Mouse (Mus musculus): ENCODE results near the gene Tec. TPM values are rescaled to one million over a fixed set of nuclear protein-coding genes. Genes with fewer than 3 reads are reported as not detected.

The Tec gene
- 28.8 and 30.1 TPM in 2 replicates for total RNA-seq (2023)

DNA sequence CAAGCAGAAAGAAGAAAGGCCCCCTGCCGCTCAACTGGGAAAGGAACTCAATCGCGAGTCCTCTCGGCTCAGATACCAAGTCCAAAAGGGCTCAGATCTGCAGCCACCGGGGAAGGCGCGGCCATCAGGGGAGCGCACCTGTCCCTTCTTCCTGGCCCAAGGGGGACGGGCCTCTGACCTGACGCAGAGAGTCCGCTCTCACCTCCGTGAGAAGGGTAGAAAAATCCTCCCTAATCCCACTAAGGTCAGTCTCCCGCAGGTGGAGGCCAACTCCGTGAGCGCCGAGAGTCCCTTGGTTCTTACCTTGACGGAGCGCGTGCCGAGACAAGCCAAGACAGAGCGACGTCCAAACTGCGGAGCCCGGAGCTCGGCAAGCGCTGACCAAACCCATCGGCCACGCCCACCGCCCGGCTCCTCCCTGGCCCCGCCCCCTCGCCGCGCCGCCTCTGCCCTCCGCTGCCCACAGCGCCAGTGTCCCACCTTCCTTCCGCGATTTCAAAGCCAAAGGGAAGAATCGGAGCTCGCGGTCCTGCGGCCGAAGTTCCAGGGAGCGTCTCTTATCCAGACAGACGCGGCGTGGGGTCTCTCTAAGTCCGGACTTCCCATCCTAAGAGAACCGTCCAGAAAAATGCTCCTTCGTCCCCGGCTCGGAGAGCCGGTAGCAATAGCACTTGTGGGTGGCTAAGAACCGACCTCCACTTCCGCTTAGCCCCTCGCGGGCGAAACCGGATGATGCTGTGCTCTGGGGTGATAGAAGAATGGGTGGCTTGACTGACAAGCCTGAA, at the start of gene Tec:
Gene Tec (minus strand): TSS at position 393 of the 785 bp plus-strand sequence.

DNA sequence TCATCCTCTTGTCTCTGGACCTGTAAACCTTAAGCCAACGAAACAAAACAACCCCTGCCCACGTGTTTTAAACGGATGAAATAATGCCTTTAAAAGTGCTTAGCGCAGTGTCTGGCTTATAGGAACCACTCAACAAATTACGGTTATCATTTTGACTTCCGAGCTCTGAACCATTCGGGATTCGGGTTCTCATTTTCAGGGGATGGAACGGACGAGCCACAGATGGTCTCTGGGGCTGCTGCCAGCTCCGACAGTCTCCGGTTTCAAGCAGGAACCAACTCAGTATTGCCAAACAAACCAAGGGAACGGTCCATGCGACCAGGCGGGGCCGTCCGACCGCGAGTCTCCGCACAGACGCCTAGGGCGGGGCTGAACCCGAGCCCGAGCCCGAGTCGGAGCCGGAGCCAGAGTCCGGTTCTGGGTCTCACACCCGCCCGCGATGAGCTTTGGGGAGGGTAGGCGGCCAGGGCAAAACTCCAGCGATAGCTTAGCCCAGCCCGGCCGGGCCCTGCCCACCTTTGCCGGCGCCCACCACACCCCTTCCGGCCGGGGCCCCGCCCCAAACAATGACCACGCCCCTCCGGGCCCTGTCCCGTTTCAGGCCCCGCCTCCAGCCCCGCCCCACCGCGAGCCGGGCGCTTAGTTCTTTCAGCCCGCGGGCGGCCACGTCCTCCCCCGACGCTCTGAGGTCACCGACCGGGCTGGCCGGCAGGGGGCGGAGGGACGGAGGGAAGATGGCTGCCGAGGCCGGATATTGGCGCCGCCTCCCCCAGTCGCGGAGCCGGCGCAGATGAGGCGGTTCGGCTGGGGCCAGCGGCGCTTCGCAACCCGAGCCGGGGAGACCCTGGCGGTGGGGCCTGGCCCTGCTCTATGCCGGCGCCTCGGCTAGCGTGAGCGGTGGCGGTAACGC, 45.6 kb upstream of the Tec start, which contains the start of gene Slain2:
Gene Slain2 (plus strand): TSS at position 657 of the 910 bp plus-strand sequence.

DNA sequence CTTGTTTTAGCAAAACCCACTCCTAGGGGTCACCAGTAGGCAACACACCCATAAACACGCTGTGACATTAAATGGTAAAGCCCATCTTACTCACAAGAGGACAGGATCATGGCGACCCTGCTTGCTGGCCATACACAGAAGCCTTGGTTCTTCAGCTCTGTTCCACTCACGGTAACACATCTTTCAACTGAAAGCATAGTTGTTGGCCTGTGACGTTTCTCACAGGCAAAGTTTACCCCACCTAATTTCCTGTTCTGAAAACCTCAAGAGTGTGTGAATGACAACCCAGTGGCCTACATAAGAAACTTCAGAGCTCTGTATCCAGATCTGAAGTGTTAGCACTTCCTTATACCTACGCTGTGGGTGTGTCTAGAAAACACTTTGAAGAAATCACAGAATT, 115.7 kb downstream of the Tec start, which contains the start of gene Txk:
Gene Txk (minus strand): TSS at position 193 of the 400 bp plus-strand sequence.

Other genes with a start within 250 kb of the Tec start
- not detected in 2 replicates for gene Cnga1, start 224.2 kb downstream of the Tec start, total RNA-seq (2023)
- not detected in 2 replicates for gene Nipal1, start 220.7 kb downstream of the Tec start, total RNA-seq (2023)
- 0.20 and 1.1 TPM in 2 replicates for gene Txk, start 115.7 kb downstream of the Tec start, total RNA-seq (2023)
- 101 and 136 TPM in 2 replicates for gene Slain2, start 45.8 kb upstream of the Tec start, total RNA-seq (2023)
- not detected in 2 replicates for gene Gm10135, start 106.2 kb upstream of the Tec start, total RNA-seq (2023)
- gene Slc10a4, start 138.4 kb upstream of the Tec start, total RNA-seq (2023): not detected in 2 replicates